Mouse (Mus musculus): ENCODE data around the gene Lyve1. TPM values are rescaled to one million over a fixed set of nuclear protein-coding genes. Genes with fewer than 3 reads are reported as not detected.
"Not testable (repeated sequence)": the region's sequence is repeated elsewhere in the genome, so short reads cannot be mapped to it uniquely, and the experiment has no call there.

Gene Lyve1
- 3.0 and 3.5 TPM in 2 replicates for polyA plus RNA-seq (2014; fragmentation: Nextera tagmentation; extraction: Ambion mirVana)

GRCm38 (mm10) chr7:110862751-110863289 lies at the start of gene Lyve1:
TSS of gene Lyve1 (minus strand) at chr7:110863239.
- no peak within 1 kb of the TSS for H3K4me3 ChIP-seq (ENCODE audit: low read length)
- 72% methylated on average over 12 of the region's 12 CpGs for WGBS
- H3K27me3 ChIP-seq (ENCODE audit: control insufficient read depth, insufficient read depth, low read length) = no peaks in the 10 kb centered on the region
- no peak within 1 kb of the TSS for H3K27ac ChIP-seq (ENCODE audit: low read depth, low read length)
- H3K4me1 ChIP-seq (ENCODE audit: control insufficient read depth, insufficient read depth, low read length) = peaks cover 12% of the 10 kb centered on the region; the same call in 1 of the 2 replicates
- H3K9ac ChIP-seq (ENCODE audit: low read depth, low read length) = no peak within 1 kb of the TSS
- no peaks in the 10 kb centered on the region for H3K36me3 ChIP-seq (ENCODE audit: control insufficient read depth, insufficient read depth, low read length)
- H3K4me2 ChIP-seq (replicated peaks; ENCODE audit: low read depth, low read length) = no peak within 1 kb of the TSS
- no peaks in the 10 kb centered on the region for H3K9me3 ChIP-seq (ENCODE audit: control insufficient read depth, low read length)
- ATAC-seq (ENCODE audit: low FRiP score, low TSS enrichment) = no peak

GRCm38 (mm10) chr7:110908209-110909144 lies 45.4 kb upstream of the Lyve1 start:
- ATAC-seq (ENCODE audit: low FRiP score, low TSS enrichment) = no peak
- H3K27ac ChIP-seq (ENCODE audit: low read depth, low read length) = no peak overlapping the region
- no peak overlapping the region for H3K4me2 ChIP-seq (replicated peaks; ENCODE audit: low read depth, low read length)
- H3K36me3 ChIP-seq (ENCODE audit: control insufficient read depth, insufficient read depth, low read length) = no peaks in the 10 kb centered on the region
- no peaks in the 10 kb centered on the region for H3K4me1 ChIP-seq (ENCODE audit: control insufficient read depth, insufficient read depth, low read length)
- H3K27me3 ChIP-seq (ENCODE audit: control insufficient read depth, insufficient read depth, low read length) = no peaks in the 10 kb centered on the region
- 76% methylated on average over 8 of the region's 8 CpGs for WGBS
- no peaks in the 10 kb centered on the region for H3K9me3 ChIP-seq (ENCODE audit: control insufficient read depth, low read length)
- H3K9ac ChIP-seq (ENCODE audit: low read depth, low read length) = no peak overlapping the region
- H3K4me3 ChIP-seq (ENCODE audit: low read length) = no peak overlapping the region

GRCm38 (mm10) chr7:110906566-110906965 lies 43.5 kb upstream of the Lyve1 start:
- Histone ChIP-seq H3K4me1 (ENCODE audit: control insufficient read depth, insufficient read depth, low read length) (no peaks in the 10 kb centered on the region), H3K4me2 (replicated peaks; ENCODE audit: low read depth, low read length) (no peak overlapping the region), H3K9me3 (ENCODE audit: control insufficient read depth, low read length) (no peaks in the 10 kb centered on the region), H3K27me3 (ENCODE audit: control insufficient read depth, insufficient read depth, low read length) (no peaks in the 10 kb centered on the region), H3K4me3 (ENCODE audit: low read length) (no peak overlapping the region), H3K27ac (ENCODE audit: low read depth, low read length) (no peak overlapping the region), H3K9ac (ENCODE audit: low read depth, low read length) (no peak overlapping the region), H3K36me3 (ENCODE audit: control insufficient read depth, insufficient read depth, low read length) (no peaks in the 10 kb centered on the region)
- 80% methylated on average over 2 of the region's 2 CpGs for WGBS
- ATAC-seq (ENCODE audit: low FRiP score, low TSS enrichment) = no peak

DNA sequence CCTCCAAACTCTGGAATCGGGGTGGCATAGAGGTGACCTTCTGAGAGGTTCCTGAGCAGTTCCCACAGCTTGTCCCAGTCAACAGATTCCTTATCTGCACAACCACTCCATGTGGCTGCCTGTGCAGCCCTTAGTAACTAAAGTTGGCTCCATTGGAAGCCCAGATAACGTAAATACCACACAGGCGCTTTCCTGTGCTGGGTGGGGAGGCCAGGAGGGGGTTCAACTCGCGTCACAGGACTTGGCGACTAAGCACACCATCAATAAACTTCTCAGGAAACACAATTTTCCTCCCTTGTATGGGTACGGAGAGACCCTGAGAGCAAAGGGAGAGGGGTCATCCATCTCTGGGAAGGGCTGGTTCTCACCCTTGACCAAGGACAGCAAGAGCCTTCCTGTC lies 40.2 kb upstream of the Lyve1 start:
- Histone ChIP-seq H3K36me3 (ENCODE audit: control insufficient read depth, insufficient read depth, low read length) (no peaks in the 10 kb centered on the region), H3K9me3 (ENCODE audit: control insufficient read depth, low read length) (no peaks in the 10 kb centered on the region), H3K4me3 (ENCODE audit: low read length) (no peak overlapping the region), H3K27me3 (ENCODE audit: control insufficient read depth, insufficient read depth, low read length) (no peaks in the 10 kb centered on the region), H3K4me2 (replicated peaks; ENCODE audit: low read depth, low read length) (no peak overlapping the region), H3K27ac (ENCODE audit: low read depth, low read length) (no peak overlapping the region), H3K9ac (ENCODE audit: low read depth, low read length) (no peak overlapping the region), H3K4me1 (ENCODE audit: control insufficient read depth, insufficient read depth, low read length) (no peaks in the 10 kb centered on the region)
- ATAC-seq (ENCODE audit: low FRiP score, low TSS enrichment) = no peak
- WGBS = 66% methylated on average over 7 of the region's 7 CpGs

DNA sequence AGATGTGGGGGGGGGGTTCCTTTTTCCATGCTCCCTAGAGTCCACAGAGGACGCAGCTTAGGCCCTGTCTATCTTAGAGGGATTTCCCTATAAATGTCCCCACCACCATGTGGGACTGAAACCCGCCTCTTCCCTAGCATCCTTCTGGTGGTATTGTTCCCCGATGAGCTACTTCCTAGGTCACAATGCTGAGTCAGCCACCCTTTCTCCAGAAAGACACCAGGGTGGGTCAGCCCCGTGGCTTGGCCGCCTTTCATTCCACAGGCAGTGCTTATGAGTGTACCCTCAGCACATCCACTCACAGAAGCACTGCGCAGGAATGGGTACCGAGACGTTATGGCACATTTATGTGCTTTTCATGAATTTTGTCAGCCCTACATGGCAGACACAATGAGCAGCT lies 34.2 kb upstream of the Lyve1 start:
- H3K27ac ChIP-seq (ENCODE audit: low read depth, low read length) = no peak overlapping the region
- no peak overlapping the region for H3K4me2 ChIP-seq (replicated peaks; ENCODE audit: low read depth, low read length)
- H3K4me3 ChIP-seq (ENCODE audit: low read length) = no peak overlapping the region
- H3K4me1 ChIP-seq (ENCODE audit: control insufficient read depth, insufficient read depth, low read length) = no peaks in the 10 kb centered on the region
- no peak overlapping the region for H3K9ac ChIP-seq (ENCODE audit: low read depth, low read length)
- H3K36me3 ChIP-seq (ENCODE audit: control insufficient read depth, insufficient read depth, low read length) = no peaks in the 10 kb centered on the region
- 89% methylated on average over 8 of the region's 8 CpGs for WGBS
- H3K9me3 ChIP-seq (ENCODE audit: control insufficient read depth, low read length) = no peaks in the 10 kb centered on the region
- no peak for ATAC-seq (ENCODE audit: low FRiP score, low TSS enrichment)
- H3K27me3 ChIP-seq (ENCODE audit: control insufficient read depth, insufficient read depth, low read length) = no peaks in the 10 kb centered on the region

- ATAC-seq (ENCODE audit: low FRiP score, low TSS enrichment) = no peak
- no peak overlapping the region for H3K27ac ChIP-seq (ENCODE audit: low read depth, low read length)
- no peaks in the 10 kb centered on the region for H3K27me3 ChIP-seq (ENCODE audit: control insufficient read depth, insufficient read depth, low read length)
- H3K9me3 ChIP-seq (ENCODE audit: control insufficient read depth, low read length) = no peaks in the 10 kb centered on the region
- no peaks in the 10 kb centered on the region for H3K4me1 ChIP-seq (ENCODE audit: control insufficient read depth, insufficient read depth, low read length)
- no peak overlapping the region for H3K4me2 ChIP-seq (replicated peaks; ENCODE audit: low read depth, low read length)
- 94% methylated on average over 7 of the region's 7 CpGs for WGBS
- no peaks in the 10 kb centered on the region for H3K36me3 ChIP-seq (ENCODE audit: control insufficient read depth, insufficient read depth, low read length)
- no peak overlapping the region for H3K4me3 ChIP-seq (ENCODE audit: low read length)
- H3K9ac ChIP-seq (ENCODE audit: low read depth, low read length) = no peak overlapping the region
Measured at GRCm38 (mm10) chr7:110896453-110896852, 33.4 kb upstream of the Lyve1 start.

DNA sequence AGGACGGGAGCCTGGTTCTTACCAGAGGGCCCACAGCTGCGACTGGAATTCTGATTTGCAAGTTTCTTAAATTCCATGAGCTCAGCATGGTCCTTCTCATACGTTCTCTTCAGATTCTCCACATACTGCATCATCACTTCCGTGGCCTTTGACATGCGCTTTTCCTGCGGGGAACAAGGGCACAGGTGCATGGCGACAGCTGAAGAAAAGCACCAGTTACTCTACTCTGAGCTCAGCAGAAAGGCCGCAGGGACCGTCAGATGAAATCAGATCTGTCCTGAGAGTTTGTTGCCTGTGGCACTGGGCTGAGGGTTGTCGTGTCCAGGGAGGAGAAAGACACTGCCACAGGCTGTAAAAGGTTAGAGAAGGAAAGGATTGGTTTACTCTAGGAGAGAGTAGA lies 32.7 kb upstream of the Lyve1 start:
- not testable (repeated sequence) for H3K4me1 ChIP-seq (ENCODE audit: control insufficient read depth, insufficient read depth, low read length); H3K4me3 ChIP-seq (ENCODE audit: low read length); H3K4me2 ChIP-seq (replicated peaks; ENCODE audit: low read depth, low read length); H3K9me3 ChIP-seq (ENCODE audit: control insufficient read depth, low read length); ATAC-seq (ENCODE audit: low FRiP score, low TSS enrichment); H3K27me3 ChIP-seq (ENCODE audit: control insufficient read depth, insufficient read depth, low read length); H3K27ac ChIP-seq (ENCODE audit: low read depth, low read length); H3K36me3 ChIP-seq (ENCODE audit: control insufficient read depth, insufficient read depth, low read length); H3K9ac ChIP-seq (ENCODE audit: low read depth, low read length)
- 66% methylated on average over 10 of the region's 10 CpGs for WGBS

DNA sequence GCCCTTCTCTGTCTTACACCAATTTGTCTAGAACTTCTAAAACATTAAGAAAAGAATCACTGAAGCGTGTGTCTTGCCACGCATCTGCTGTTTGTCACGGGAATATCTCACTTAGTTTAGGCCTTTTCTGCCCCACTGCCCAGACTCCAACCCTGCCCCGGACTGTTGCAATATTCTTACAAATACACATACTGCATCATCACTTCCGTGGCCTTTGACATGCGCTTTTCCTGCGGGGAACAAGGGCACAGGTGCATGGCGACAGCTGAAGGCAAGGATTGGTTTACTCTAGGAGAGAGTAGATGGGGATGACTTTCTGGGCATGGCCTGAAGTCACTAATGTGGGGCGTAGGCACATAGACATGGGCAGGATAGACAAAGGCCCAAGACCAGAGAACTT lies 31.6 kb upstream of the Lyve1 start:
- ATAC-seq (ENCODE audit: low FRiP score, low TSS enrichment) = no peak
- no peaks in the 10 kb centered on the region for H3K9me3 ChIP-seq (ENCODE audit: control insufficient read depth, low read length)
- no peak overlapping the region for H3K9ac ChIP-seq (ENCODE audit: low read depth, low read length)
- H3K4me1 ChIP-seq (ENCODE audit: control insufficient read depth, insufficient read depth, low read length) = no peaks in the 10 kb centered on the region
- WGBS = 85% methylated on average over 9 of the region's 9 CpGs
- no peak overlapping the region for H3K27ac ChIP-seq (ENCODE audit: low read depth, low read length)
- H3K4me3 ChIP-seq (ENCODE audit: low read length) = no peak overlapping the region
- no peaks in the 10 kb centered on the region for H3K36me3 ChIP-seq (ENCODE audit: control insufficient read depth, insufficient read depth, low read length)
- no peaks in the 10 kb centered on the region for H3K27me3 ChIP-seq (ENCODE audit: control insufficient read depth, insufficient read depth, low read length)
- H3K4me2 ChIP-seq (replicated peaks; ENCODE audit: low read depth, low read length) = no peak overlapping the region

DNA sequence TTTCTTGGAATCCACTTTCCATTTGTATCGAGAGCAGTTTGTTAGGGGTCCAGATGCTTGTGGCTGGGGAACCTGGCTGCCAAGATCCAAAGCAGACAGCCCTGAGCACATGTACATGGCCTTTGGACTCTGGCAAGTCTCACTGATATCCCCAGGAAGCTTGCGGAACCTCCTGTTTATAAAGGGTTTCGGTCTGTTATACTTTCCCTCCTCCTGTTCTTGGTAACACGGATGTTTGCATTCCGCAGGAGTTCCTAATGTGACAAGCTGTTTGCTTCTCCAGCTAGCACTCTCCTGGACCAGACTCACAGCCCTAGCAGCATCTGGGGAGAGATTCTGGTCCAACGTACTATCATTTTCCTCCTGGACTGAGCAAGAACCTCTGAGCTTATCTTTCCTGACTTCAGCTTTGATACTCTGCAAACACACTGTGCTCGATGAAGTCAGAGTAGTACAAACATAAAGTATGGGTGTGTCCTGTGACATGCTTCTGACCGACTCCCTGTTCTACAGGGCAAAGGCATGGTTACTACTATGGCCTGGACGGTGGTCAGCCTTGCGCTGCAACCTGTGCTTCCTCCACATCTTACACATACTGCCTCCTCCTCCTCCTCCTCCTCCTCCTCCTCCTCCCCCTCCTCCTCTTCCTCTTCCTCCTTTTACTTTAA lies 31.0 kb upstream of the Lyve1 start:
- Histone ChIP-seq H3K36me3 (ENCODE audit: control insufficient read depth, insufficient read depth, low read length) (no peaks in the 10 kb centered on the region), H3K4me3 (ENCODE audit: low read length) (no peak overlapping the region), H3K9me3 (ENCODE audit: control insufficient read depth, low read length) (no peaks in the 10 kb centered on the region), H3K4me1 (ENCODE audit: control insufficient read depth, insufficient read depth, low read length) (no peaks in the 10 kb centered on the region), H3K9ac (ENCODE audit: low read depth, low read length) (no peak overlapping the region), H3K27me3 (ENCODE audit: control insufficient read depth, insufficient read depth, low read length) (no peaks in the 10 kb centered on the region), H3K4me2 (replicated peaks; ENCODE audit: low read depth, low read length) (no peak overlapping the region), H3K27ac (ENCODE audit: low read depth, low read length) (no peak overlapping the region)
- ATAC-seq (ENCODE audit: low FRiP score, low TSS enrichment) = no peak
- WGBS = 67% methylated on average over 10 of the region's 10 CpGs

All from kidney, embryonic 14.5 days (tissue).